Mouse (Mus musculus): ENCODE measurements around the gene Bet1l. TPM values are rescaled to one million over a fixed set of nuclear protein-coding genes. Genes with fewer than 3 reads are reported as not detected.
"Not testable (repeated sequence)": the region's sequence is repeated elsewhere in the genome, so short reads cannot be mapped to it uniquely, and the experiment has no call there.

The Bet1l gene
- polyA plus RNA-seq, 1 experiment from 2014 or later, result 30.7 TPM

DNA sequence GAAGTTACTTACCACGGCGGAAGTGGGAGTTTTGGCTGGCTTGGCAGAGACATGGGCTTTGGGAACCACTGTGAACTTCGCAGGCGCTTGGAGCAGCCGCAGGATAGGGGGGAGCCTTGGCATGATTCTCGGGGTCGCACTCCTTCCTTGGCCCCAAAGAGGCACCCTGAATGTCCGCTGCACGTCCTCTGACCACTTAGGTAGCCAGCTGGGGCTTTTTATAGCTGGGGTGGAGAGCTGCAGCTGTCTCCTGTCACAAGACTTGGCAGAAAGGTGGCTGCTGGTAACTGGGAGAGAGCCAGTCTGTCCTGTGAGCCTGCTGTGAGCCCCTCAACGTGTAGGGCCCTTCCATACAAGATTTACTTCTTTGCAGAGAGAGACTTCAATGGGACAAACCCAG, 42.8 kb upstream of the Bet1l start, which contains the start of gene Cox8b:
Cox8b (minus strand) TSS at position 227 of the 400 bp plus-strand sequence.
- no peak within 1 kb of the TSS for H3K9ac ChIP-seq (replicated peaks)
- H3K27ac ChIP-seq (ENCODE audit: low read depth), result no peak within 1 kb of the TSS
- DNase-seq, result no peak
- no peak within 1 kb of the TSS for H3K4me2 ChIP-seq (ENCODE audit: low read depth, low read length)
- no peak within 1 kb of the TSS for H3K4me3 ChIP-seq (ENCODE audit: low read depth, low read length)
- H3K27me3 ChIP-seq (ENCODE audit: insufficient read depth, low read length), result no peaks in the 10 kb centered on the region
- H3K9me3 ChIP-seq (ENCODE audit: low read length), result no peaks in the 10 kb centered on the region
- H3K4me1 ChIP-seq (ENCODE audit: insufficient read depth), result no peaks in the 10 kb centered on the region
- no peak for TF ChIP-seq EP300 (IDR thresholded peaks at IDR 0.05; ENCODE audit: low read depth)
- TF ChIP-seq CTCF (IDR thresholded peaks at IDR 0.05; ENCODE audit: low read depth), result no peak
- 80% methylated on average over 10 of the region's 10 CpGs for WGBS (ENCODE audit: insufficient replicate concordance)
- no peak for ATAC-seq
- peaks cover 24% of the 10 kb centered on the region for H3K36me3 ChIP-seq (replicated peaks; ENCODE audit: insufficient read depth, low read length)

DNA sequence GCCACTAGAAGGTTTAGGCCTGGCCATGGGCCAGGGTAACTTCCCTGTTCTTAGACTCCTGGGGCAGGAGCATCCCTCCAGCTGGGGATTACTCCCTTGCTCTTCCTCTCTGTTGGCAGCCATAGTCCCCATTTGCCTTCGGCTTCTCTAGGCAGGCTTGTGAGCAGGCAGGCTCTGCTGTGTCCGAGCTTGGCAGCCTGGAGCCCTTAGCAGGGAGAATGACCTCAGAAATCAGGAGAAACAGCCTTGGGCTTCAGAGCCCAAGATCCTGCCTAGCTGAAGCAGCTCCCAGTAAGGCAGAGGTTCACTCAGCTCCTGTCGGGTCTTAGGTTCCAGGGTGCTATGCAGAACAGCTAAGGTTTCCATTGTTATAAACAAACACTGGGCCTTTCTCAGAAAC, 41.7 kb upstream of the Bet1l start:
- TF ChIP-seq CTCF (IDR thresholded peaks at IDR 0.05; ENCODE audit: low read depth) (no peak), EP300 (IDR thresholded peaks at IDR 0.05; ENCODE audit: low read depth) (no peak)
- Histone ChIP-seq H3K4me2 (ENCODE audit: low read depth, low read length) (no peak overlapping the region), H3K36me3 (replicated peaks; ENCODE audit: insufficient read depth, low read length) (peaks cover 34% of the 10 kb centered on the region), H3K27me3 (ENCODE audit: insufficient read depth, low read length) (no peaks in the 10 kb centered on the region), H3K9me3 (ENCODE audit: low read length) (no peaks in the 10 kb centered on the region), H3K27ac (ENCODE audit: low read depth) (no peak overlapping the region), H3K4me3 (ENCODE audit: low read depth, low read length) (no peak overlapping the region), H3K9ac (replicated peaks) (no peak overlapping the region), H3K4me1 (ENCODE audit: insufficient read depth) (no peaks in the 10 kb centered on the region)
- 78% methylated on average over 3 of the region's 3 CpGs for whole genome bisulfite sequencing (ENCODE audit: insufficient replicate concordance)
- no peak for DNase-seq
- ATAC-seq, result no peak

DNA sequence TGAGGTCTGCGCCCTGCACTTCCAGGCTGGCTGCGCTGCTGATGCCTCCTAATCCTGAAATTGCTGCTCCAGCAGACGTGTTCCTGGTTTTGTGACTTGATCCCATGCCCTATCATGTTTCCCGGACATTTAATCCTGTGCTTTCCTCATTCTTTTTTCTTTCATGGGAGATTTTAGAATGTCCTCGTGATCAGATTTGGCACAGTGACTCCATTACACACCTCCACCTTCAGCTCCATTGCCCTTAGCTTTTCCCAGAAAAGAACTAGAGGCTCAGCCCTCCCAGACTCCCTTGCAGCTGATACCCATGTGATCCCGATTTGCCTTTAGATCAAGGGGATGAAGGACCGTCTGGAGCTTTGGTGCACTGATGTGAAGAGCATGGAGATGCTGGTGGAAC, 40.5 kb upstream of the Bet1l start:
- no peaks in the 10 kb centered on the region for H3K9me3 ChIP-seq (ENCODE audit: low read length)
- H3K4me1 ChIP-seq (ENCODE audit: insufficient read depth), result no peaks in the 10 kb centered on the region
- H3K27me3 ChIP-seq (ENCODE audit: insufficient read depth, low read length), result no peaks in the 10 kb centered on the region
- no peak for DNase-seq
- WGBS (ENCODE audit: insufficient replicate concordance), result 77% methylated on average over 7 of the region's 7 CpGs
- no peak overlapping the region for H3K4me2 ChIP-seq (ENCODE audit: low read depth, low read length)
- ATAC-seq, result no peak
- no peak overlapping the region for H3K4me3 ChIP-seq (ENCODE audit: low read depth, low read length)
- TF ChIP-seq CTCF (IDR thresholded peaks at IDR 0.05; ENCODE audit: low read depth) (no peak), EP300 (IDR thresholded peaks at IDR 0.05; ENCODE audit: low read depth) (no peak)
- peaks cover 39% of the 10 kb centered on the region for H3K36me3 ChIP-seq (replicated peaks; ENCODE audit: insufficient read depth, low read length)
- H3K9ac ChIP-seq (replicated peaks), result no peak overlapping the region
- H3K27ac ChIP-seq (ENCODE audit: low read depth), result no peak overlapping the region

DNA sequence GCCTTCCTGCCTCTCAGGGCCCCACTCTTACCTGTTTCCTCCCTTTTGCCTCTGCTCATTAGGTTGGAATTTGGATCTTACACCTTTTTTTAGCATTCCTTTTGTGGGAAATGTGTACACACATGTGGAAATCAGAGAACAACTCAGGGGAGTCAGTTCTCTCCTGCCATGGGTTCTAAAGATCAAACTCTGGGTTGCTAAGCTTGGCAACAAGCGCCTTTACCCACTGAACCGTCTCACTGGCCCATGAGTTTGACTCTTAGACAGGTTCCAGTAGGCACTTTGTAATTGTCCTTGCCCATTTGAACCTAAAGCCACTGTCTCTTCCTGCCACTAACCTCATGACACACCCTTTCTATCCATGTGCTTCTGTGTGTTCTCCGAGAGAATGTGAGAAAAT, 37.2 kb upstream of the Bet1l start:
- Histone ChIP-seq H3K27ac (ENCODE audit: low read depth) (no peak overlapping the region), H3K4me1 (ENCODE audit: insufficient read depth) (no peaks in the 10 kb centered on the region), H3K4me2 (ENCODE audit: low read depth, low read length) (no peak overlapping the region), H3K9ac (replicated peaks) (no peak overlapping the region), H3K27me3 (ENCODE audit: insufficient read depth, low read length) (no peaks in the 10 kb centered on the region), H3K36me3 (replicated peaks; ENCODE audit: insufficient read depth, low read length) (peaks cover 57% of the 10 kb centered on the region), H3K4me3 (ENCODE audit: low read depth, low read length) (no peak overlapping the region), H3K9me3 (ENCODE audit: low read length) (no peaks in the 10 kb centered on the region)
- WGBS (ENCODE audit: insufficient replicate concordance), result 89% methylated on average over 3 of the region's 3 CpGs
- TF ChIP-seq CTCF (IDR thresholded peaks at IDR 0.05; ENCODE audit: low read depth) (no peak), EP300 (IDR thresholded peaks at IDR 0.05; ENCODE audit: low read depth) (no peak)
- no peak for ATAC-seq
- no peak for DNase-seq

DNA sequence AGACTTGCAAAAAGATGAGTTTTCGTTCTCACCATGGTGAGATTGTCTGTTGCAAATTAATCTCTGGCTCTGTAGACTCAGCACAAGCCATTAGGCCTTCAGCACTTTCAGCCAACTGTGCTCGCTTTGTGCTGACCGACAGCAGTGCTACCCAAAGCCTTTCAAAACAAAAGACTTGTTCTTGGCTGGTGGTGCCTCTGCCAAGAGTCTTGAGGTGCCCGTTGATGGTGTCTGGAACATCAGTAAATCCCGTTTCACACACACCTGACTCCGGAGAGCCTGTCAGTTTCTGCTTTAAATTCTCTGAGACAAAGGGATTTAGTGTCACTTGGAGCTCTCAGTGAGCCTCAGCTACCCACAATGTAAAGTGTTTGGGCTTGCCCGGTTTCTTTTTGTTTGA, 36.7 kb upstream of the Bet1l start:
- TF ChIP-seq EP300 (IDR thresholded peaks at IDR 0.05; ENCODE audit: low read depth) (no peak), CTCF (IDR thresholded peaks at IDR 0.05; ENCODE audit: low read depth) (no peak)
- H3K4me2 ChIP-seq (ENCODE audit: low read depth, low read length), result no peak overlapping the region
- no peak overlapping the region for H3K27ac ChIP-seq (ENCODE audit: low read depth)
- H3K4me3 ChIP-seq (ENCODE audit: low read depth, low read length), result no peak overlapping the region
- H3K9me3 ChIP-seq (ENCODE audit: low read length), result no peaks in the 10 kb centered on the region
- WGBS (ENCODE audit: insufficient replicate concordance), result 84% methylated on average over 7 of the region's 7 CpGs
- DNase-seq (no peak), ATAC-seq (no peak)
- no peaks in the 10 kb centered on the region for H3K4me1 ChIP-seq (ENCODE audit: insufficient read depth)
- H3K9ac ChIP-seq (replicated peaks), result no peak overlapping the region
- H3K36me3 ChIP-seq (replicated peaks; ENCODE audit: insufficient read depth, low read length), result peaks cover 59% of the 10 kb centered on the region
- no peaks in the 10 kb centered on the region for H3K27me3 ChIP-seq (ENCODE audit: insufficient read depth, low read length)

DNA sequence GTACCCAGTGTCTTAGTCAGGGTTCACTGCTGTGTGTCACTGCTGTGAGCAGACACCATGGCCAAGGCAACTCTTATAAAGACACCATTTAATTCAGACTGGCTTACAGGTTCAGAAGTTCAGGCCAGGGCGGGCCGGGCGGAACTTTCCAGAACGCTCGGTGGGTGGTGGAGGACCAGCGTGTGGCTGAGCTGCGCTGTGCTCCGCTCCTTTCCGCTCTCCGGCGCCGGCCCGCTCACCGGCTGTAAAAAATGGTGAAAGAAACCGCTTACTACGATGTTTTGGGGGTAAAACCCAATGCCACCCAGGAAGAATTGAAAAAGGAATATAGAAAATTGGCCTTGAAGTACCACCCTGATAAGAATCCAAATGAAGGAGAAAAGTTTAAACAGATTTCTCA, 33.3 kb upstream of the Bet1l start:
- H3K4me2 ChIP-seq (ENCODE audit: low read depth, low read length); H3K27me3 ChIP-seq (ENCODE audit: insufficient read depth, low read length); ATAC-seq; DNase-seq; H3K9ac ChIP-seq (replicated peaks); H3K4me1 ChIP-seq (ENCODE audit: insufficient read depth); H3K9me3 ChIP-seq (ENCODE audit: low read length); H3K4me3 ChIP-seq (ENCODE audit: low read depth, low read length); H3K27ac ChIP-seq (ENCODE audit: low read depth): not testable (repeated sequence)
- WGBS (ENCODE audit: insufficient replicate concordance), result 94% methylated on average over 16 of the region's 16 CpGs
- peaks cover 67% of the 10 kb centered on the region for H3K36me3 ChIP-seq (replicated peaks; ENCODE audit: insufficient read depth, low read length)

DNA sequence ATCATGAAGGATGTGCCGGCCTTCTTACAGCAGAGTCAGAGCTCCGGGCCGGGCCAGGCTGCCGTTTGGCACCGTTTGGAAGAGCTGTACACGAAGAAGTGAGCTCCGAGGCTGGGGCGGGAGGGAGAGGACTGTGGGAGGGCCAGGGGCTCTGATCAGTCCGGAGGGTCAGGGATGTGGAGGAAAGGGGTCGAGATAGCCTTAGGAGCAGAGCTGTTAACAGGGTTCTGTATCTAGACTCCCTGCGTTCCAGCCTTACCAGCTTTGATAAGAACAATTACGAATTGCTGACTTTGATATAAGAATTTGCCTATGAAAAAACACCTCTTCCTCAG, 25.1 kb upstream of the Bet1l start:
- ATAC-seq (peak; percentile 8), DNase-seq (no peak)
- H3K27me3 ChIP-seq (ENCODE audit: insufficient read depth, low read length), result no peaks in the 10 kb centered on the region
- H3K4me2 ChIP-seq (ENCODE audit: low read depth, low read length), result peak overlapping the region; percentile 89
- H3K9ac ChIP-seq (replicated peaks), result peak overlapping the region; percentile 90
- H3K36me3 ChIP-seq (replicated peaks; ENCODE audit: insufficient read depth, low read length), result peaks cover 26% of the 10 kb centered on the region
- H3K9me3 ChIP-seq (ENCODE audit: low read length), result no peaks in the 10 kb centered on the region
- peaks cover 22% of the 10 kb centered on the region for H3K4me1 ChIP-seq (ENCODE audit: insufficient read depth)
- H3K27ac ChIP-seq (ENCODE audit: low read depth), result peak overlapping the region; percentile 93
- TF ChIP-seq CTCF (IDR thresholded peaks at IDR 0.05; ENCODE audit: low read depth), result no peak
- no peak for TF ChIP-seq EP300 (IDR thresholded peaks at IDR 0.05; ENCODE audit: low read depth)
- peak overlapping the region; percentile 88 for H3K4me3 ChIP-seq (ENCODE audit: low read depth, low read length)
- whole genome bisulfite sequencing (ENCODE audit: insufficient replicate concordance), result 3% methylated on average over 12 of the region's 12 CpGs
